Mouse (Mus musculus): ENCODE measurements around the gene Lcmt1.

Lcmt1 gene

GRCm38 (mm10) chr7:123369759-123370481, at the start of gene Lcmt1, which contains the start of gene Arhgap17:
Gene Lcmt1 (plus strand): TSS chr7:123369784.
Gene Arhgap17 (minus strand): TSS chr7:123369915.
- peak; percentile 99 for DNase-seq

DNA sequence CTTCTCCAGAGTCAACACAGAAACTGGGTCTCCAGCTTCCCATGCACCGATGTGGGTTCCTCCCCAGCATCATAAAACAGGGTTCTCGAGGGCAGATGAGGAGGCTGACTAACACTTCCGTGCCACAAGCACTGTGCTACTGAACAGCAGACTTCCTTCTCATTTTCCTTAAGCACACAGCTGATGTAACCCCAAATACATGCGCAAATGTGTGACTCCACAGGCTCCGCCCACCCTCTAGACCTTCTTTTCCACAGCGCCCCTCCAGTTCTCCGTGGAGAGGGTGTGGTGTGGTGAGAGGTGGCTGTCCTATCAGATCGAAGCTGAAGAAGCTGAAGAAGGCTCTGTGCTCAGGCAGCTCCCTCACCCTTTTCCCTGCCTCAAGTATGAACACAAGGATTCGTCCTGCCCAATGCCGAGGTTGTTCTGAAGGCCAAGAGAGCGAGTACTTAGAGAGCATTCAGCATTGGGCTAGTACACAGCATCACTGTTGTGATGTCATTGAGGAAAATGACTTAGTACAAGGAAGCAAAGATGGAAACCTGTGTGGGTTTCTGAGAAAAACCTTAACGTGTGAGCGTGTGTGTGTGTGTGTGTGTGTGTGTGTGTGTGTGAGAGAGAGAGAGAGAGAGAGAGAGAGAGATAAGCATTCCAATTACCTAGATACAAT, 47.0 kb upstream of the Lcmt1 start:
- DNase-seq = no peak

DNA sequence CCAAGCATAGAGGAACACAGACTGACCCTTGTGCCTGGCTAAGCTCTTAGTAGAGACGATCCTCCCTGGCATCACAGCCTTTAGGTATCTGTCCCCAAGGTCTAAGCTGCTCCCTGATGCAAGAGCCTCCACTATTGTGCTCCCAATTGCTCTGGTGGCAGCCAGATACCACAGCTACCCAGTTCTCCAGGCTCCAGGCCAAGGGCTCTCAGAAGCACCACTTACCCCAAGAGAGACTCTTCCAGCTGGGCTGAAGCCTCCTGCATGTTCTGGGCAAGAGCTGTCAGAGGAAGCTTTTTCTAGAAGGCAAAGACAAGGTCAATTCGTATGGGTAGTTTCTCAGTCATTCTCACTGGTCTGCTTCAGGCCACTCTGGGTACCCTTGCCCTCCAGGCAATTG, 46.2 kb upstream of the Lcmt1 start:
- no peak for DNase-seq

DNA sequence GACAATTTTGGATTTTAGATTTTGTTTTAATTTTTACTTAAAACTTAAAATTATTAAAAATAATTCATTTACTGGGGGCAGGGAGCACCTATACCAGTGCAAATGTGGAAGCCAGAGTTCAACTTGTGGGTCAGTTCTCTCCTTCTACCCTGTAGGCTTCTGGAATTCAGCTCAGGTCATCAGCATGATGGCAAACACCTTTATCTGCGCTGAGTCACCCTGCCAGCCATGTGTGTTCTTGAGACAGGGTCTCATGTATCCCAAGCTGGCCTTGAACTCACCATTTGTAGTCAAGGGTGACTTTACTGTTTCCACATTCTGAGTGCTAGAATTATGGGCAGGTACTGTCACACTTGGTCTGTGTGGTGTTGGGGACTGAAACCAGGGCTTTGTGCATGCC, 45.5 kb upstream of the Lcmt1 start:
- no peak for DNase-seq

- DNase-seq = no peak
Measured at GRCm38 (mm10) chr7:123326062-123326461, 43.5 kb upstream of the Lcmt1 start.

GRCm38 (mm10) chr7:123326901-123327300, 42.7 kb upstream of the Lcmt1 start:
- no peak for DNase-seq

DNA sequence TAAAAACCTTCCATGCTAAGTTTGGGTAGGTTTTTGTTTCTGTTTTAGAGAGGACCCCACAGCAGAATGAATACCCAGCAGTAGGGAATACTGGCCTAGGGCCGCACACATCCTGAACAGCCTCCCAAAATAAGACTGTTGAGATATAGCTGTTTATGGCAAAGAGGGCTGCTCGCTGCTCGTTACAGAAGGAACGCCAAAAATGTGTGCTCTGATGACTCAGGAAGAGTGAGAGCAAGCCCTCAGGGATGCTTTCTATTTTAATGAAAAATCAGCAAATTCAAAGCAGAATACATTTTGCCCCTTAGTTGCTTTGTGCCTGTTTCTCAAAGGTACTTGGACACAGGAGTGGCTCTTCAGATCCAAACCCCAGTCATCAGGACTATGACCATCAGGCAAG, 41.7 kb upstream of the Lcmt1 start:
- no peak for DNase-seq

DNA sequence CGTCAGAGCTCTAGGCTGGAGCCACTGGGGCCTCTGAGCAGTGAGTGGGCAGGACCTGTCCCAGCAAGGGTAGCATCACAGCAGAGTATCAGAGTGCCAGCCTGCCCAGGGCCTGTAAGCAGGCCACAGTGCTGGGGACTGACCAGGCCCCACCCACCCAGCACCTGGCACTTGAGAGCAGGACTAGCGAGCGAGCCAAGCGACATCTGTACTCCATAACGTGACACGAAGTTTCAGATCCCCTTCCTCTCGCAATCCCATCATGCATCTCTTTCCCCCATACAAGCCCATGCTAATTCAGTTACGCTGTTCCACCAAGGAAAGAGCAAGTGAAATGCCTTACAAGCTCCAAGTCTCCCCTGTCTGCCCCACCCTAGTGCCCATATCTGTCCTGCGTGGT, 39.1 kb upstream of the Lcmt1 start:
- no peak for DNase-seq

DNA sequence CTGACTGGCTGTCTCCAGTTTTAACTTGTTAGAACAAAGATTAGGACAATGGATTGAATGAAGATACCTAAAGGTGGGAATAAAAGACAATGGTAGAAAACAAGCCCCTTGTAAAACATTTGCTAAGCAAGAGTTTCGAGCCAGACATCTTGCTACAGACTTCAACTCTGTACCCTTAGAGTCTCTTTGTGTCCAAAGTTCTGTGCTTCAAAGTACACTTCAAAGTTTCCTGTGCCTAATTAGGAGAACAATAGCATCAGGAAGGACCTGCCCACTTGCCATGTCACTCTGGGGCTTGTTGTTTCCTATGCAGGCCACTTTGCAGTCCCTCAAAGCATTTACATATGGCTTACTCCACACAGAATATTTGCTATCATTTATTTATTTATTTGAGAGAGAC, 33.3 kb upstream of the Lcmt1 start:
- DNase-seq = no peak

DNA sequence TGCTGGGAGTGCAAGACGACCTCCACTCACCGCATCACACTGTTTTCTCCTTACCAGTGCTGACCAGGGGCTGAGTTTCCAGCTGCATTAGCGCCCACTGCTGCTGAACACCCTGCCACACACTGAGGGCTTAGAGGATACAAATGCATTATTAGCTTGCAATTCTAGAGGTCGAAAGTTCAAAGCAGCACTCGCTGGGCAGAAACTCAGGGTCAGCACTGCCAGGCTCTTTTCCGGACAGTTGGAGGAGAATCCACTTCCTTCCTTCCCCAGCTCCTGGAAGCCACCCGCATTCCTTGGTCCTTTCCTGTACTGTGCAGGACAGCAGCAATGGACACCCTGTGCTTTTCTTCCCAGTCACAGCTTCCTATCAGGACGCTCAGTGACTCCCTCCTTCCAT, 31.2 kb upstream of the Lcmt1 start:
- no peak for DNase-seq

DNA sequence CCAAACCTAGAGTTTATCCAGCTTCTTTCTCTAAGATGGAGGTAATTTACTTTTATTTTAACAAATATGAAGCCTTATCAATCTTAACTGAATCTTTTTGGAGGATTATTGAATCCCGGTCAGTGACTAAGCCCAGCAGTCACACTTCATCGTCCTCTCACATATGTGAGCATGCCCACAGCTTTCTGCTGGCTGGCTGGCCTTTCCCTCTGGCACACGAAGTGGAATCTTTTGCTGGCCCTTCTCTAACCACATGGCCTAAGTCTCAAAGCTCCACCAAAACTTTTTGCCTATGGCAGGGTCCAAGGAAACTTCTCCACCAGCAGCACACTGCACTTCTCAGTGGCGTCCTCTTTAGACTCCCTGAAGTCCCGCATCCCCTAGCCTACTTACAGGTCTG, 27.7 kb upstream of the Lcmt1 start:
- DNase-seq = no peak

DNA sequence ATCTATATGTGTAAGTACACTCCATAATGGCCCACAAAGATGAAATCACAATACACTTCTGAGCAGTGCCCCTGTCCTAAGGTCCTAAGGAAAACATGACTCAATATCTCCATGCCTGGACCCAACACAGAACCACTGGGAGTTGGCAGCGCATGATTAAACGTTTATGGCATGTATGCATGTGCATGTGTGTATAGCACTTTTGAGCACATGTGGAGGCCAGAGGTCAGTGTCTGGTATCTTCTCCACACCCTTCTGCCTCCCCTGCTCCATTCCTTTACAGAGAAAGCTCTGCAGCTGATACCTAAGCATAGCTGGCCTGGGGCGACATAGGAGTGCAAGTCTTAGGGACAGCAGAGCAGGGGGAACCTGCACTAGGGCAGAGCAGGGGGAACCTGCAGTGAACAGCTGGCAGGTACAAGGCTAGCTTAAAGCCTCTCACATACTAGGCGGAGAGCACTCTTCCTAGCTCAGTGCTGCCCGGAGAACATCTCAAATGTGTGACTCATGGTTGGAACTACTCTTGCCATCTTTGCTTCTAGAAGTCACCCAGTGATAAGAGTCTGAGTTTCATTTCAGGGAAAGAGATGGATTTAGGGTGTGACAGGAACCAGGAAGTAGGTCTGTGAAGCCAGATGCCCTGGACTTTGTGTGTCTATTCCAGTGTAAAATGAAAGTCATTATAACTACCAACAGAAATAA, 25.4 kb upstream of the Lcmt1 start:
- DNase-seq = no peak

DNA sequence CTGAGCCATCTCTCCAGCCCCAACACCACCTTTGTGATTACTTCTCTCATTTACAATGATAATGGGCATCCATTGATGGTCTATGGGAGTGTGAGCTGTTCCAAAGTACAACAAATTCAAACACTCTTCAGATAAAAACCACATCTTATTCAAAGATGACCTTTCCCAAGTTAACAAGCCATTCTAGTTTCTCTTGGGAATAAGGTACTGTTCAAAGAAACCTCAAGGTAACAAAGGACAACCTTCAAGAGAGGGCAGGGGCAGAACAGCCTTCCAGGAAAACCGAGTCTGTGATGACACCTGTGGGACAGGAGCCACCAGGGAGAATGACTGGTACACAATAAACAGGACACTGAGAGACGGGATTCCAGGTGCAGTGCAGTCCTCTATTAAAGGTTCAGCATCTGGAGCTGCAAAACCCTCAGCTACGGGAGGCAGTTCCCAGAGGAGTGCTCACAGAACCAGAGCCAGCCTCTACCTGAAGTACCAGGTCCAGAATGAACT, 24.5 kb upstream of the Lcmt1 start:
- DNase-seq = no peak

DNA sequence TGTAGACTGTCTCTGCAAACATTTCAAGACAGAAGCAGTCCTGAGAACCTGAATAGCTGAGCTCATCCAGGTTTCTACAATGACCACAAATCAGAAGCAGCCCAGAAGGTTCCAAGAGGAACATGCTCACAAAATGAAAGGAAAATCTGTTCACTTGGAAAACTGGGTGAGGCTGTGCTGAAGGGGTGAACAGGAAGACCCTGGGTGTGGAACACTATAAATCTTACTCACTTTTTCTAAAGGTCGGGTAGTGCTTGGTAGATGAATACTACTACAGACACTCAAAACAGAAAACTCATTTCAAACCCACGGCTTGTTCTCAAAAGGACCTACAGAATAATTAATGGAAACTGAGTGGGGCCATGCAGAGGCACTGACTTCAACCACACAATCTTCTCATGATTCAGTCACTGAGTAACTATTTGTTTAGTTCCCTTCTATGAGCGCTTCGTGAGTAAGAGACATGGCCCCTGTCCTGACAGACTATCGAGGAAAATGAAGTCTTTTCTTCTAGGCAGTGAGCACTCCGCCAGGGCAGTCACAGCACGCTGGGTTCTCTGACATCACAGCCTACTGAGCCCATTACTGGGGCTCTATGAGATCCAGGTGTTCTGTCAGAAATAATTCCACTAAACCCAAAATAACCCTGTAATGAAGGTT, 22.8 kb upstream of the Lcmt1 start:
- no peak for DNase-seq

DNA sequence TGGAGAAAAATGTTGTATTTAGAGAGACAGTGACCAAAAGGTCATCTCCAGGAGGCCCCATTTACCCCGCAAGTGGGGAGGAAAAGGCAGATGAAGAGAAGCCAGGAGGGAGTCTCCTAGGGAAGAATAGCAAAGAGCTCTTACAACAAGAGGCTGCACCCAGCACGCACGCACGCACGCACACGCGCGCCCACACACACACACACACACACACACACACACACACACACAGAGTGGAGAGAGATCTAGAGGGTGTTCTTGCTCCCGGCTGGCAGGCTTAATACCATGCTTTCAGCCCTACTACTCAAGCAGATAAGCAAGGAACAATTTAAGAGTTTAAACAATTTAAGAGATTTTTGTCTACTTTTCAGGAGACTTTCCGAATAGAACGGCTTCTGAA, 19.8 kb upstream of the Lcmt1 start:
- no peak for DNase-seq

DNA sequence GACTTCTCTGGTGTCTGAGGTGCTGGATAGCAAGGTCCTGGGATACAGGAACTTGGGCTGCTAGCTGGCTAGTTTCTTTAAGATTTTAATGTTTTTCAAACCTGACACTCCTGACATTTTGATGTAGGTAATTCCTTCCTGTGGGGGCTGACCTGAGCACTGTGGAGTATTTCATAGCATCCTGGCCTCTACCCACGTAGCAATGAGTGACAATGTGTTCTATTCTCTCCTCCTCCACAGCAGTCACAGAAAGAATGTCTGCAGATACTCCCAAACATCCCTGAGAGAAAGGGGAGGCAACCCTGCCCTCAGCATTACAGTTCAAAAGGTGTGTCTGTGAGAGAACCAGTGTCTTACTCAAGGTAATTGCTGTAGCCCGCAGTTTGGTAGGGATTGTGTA, 19.3 kb upstream of the Lcmt1 start:
- no peak for DNase-seq

DNA sequence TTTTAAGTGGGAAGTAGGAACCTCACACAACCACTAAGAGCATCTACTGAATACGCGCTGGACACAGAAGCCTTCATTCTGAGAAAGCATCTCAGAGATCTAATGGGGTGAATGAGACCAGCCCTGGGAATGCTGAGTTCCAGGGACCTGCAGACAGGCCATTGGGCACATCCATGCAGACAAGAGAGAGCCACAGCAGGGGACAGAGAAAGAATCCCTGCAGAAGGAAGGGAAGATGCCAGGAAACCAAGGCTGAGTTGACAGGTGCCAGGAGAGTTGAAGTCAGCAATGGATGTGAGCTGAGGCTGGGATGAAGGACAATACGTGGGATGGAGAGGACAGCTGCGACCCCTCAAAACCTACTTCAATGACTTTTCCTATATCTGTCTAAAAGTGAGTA, 16.5 kb upstream of the Lcmt1 start:
- DNase-seq = no peak

DNA sequence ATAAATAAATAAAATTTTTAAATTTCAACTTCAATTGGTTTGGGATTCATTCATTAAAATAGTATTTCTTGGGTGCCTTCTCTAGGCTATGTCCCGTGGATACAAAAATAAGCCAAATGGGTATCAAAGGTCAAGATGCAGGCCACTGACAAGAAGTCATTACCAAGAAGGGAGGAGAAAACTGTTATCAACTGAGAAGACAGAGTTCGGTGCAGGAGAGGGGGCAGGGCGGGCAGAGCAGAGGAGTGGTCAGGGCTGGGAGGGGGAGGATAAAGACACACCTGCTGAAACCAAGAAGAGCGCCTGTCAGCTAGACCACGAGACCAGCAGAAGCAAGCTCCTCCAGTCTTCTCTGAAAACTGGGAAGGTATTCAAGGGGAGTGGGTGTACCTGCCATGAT, 15.7 kb upstream of the Lcmt1 start:
- DNase-seq = no peak

- DNase-seq = no peak
Measured at GRCm38 (mm10) chr7:123354392-123354791, 15.2 kb upstream of the Lcmt1 start.

DNA sequence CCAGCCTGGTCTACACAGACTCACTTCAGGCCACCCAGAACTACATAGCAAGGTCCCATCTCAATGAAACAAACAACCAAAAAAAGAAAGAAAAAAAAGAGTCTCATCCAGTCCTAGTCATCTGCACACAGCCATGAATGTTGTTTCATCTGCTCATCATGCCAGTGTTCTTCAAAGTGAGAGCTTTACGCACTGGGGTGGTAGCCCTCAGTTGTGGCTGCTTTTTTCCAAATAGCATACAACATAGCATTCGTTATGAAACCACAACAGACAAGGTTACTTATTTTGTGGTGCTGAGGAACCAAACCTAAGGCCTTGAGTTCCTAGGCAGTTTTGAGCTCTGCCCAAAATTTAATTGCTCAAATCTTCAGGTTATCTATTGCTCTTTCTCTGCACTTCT, 14.7 kb upstream of the Lcmt1 start:
- DNase-seq = no peak

- DNase-seq = no peak
Measured at GRCm38 (mm10) chr7:123356158-123356557, 13.4 kb upstream of the Lcmt1 start.

DNA sequence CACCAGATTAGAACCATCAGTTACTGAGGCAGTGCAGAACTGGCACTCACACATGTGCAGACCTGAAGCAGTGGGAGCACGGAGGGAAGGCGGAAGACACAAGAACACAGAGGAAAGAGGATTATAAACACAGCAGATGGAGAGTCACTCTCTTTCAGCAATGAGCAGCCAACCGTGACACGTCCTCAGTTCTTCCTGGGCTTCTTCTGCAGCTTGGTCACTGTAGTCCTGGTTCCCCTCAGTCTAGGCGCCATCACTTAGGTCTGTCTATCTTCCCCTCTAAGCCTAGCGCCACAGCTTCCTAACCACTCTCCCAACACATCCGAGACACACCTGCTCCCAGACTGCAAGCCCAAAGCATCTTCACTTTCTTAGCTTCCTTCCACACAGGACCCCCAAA, 10.5 kb upstream of the Lcmt1 start:
- DNase-seq = peak; percentile 77 to 81

- no peak for DNase-seq
Measured at GRCm38 (mm10) chr7:123360185-123360584, 9.4 kb upstream of the Lcmt1 start.

All from cerebellum, postnatal 14 days (tissue).